Mouse (Mus musculus): ENCODE measurements around the gene Mpnd.
A peak's percentile ranks its signal among the peaks of the same experiment; 100 is the strongest.
"Not testable (repeated sequence)": the region's sequence is repeated elsewhere in the genome, so short reads cannot be mapped to it uniquely, and the experiment has no call there.

The Mpnd gene

DNA sequence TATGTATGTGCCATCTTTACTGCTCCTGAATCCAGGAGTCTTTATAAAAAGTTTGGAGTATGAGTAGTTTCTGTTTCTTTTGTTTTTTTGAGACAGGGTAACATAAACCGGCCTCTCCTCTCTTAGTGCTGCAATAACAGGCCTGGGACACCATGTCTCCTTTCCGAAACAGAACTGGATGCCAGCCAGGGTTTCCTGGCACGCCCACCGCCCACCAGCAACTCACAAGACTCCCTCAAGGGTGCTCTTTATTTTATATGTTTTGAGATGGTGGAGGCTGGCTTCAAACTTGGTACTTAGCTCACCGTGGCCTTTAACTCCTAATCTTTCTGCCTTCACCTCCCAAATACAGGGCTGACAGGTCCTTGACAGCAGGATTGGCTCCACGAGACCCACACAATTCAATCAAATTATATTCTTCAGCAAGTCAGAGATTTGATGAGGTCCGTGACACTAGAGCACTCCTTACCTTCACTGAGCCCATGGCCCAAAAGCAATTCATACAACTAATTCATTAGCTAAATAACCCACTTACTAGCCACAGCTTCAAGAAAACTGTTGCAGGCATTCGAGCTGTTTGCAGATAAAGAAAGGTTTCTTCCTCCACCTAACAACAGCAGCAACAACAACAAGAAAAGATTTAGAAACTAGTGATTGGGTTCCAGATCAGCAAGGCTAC is 33.2 kb downstream of the Mpnd start:
- DNase-seq (ENCODE audit: low spot score in 2 of 2): no peak

DNA sequence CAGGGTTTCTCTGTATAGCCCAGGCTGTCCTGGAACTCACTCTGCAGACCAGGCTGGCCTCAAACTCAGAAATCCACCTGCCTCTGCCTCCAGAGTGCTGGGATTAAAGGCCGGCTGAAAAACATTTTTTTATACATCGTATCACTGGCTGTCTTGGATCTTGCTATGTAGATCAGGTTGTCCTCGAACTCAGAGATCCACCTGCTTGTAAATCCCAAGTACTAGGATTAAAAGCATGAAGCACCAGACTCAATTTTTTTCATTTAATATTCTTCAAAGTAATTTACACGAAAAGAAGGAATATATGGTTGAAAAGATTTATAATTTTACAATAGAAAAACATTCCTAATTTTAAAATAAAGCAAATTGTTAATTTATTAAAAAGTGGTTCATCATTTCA is 33.8 kb downstream of the Mpnd start:
- DNase-seq (ENCODE audit: low spot score in 2 of 2): no peak

DNA sequence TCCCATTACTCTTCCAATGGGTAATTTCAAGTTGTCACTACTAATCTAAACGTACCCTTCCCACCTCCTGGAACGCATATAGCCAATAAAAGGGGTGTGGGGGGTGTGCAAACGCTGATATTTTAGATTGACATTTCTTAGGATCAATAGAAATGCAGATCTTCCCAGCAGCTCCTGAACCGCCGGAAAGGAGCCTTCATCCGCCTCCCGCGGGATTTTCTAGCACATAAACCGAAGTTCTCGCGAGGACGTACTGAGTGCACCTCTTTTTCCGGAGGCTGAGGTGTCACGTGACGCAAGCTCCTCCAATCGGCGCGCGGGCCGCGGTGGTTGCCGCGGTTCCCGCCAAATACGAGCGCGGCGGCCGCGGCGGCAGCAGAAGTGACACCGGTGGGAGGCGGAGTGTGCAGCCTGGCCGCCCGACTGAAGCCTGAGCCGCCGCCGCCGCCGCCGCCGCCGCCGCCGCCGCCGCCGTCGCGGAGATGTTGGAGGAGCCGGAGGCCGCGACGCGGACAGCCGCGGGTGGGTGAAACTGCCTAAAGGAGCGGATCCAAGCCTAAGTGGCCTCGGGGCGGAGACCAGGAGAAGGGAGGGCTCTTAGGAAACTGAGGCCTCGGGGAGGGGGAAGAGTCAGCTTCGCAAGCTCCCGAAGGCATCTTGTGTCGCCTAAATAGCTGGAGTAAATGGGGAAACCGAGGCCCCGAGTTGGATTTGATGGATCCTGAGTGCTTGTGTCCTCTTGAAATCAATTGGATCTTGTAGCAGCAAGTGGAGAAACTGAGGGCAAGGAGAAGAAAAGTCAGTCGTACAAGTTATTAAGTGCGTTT is 34.7 kb downstream of the Mpnd start, which contains the start of gene Chaf1a:
Gene Chaf1a (plus strand): TSS at position 410 of the 827 bp plus-strand sequence.
- DNase-seq (ENCODE audit: low spot score in 2 of 2): peak; percentile 97 to 98

DNA sequence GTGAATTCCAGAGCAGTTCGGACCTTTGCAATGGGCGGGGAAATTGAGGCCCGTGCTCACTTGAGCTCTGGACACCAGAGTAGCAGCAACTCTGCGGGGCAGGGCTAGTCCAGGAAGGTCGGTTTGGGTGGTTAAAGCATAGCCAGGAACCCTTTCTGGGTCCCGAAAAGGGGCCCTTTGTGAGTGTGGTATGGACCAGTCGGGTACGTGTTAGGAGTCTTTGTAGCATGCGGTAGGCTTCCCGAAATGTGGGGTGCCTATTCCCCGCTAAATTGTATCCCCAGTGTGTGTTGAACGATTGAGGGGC is 35.3 kb downstream of the Mpnd start:
- DNase-seq (ENCODE audit: low spot score in 2 of 2): no peak

DNA sequence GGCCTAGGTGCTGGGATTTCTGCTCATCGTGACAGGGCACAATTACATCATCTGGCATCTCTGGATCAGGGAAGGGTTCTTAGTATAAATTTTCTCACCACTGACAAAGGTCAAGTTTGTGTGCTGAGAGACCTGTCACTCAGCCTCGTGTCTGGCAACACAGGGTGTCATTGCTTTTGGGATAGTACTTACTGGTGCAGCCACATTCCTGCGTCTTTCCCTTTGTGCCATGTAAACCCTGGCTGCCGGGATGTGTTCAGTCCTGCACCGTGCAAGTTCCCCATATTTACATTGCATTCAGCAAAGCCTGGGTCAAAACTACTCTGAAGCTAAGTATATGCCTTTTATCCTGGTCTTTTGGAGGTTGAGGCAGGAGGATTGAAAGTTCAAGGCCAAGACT is 45.9 kb downstream of the Mpnd start:
- no peak for DNase-seq (ENCODE audit: low spot score in 2 of 2)

DNA sequence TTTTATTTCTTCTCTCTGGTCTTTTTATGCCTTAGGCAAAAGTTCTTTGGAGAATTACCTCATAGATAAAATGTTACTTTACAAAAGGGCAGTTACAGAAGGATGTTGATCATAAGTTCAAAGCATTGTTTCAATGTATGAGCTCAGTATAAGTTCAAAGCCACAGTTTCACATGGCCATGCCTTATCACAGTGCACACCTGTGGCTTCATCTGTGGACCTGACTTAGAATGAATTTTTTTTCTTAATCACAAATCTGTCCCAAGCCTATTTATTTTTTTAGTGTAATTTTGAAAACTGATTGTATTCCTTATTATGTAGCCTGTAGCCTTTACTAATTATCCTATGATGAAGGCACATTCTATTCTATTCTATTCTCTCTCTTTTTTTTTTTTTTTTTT is 49.4 kb downstream of the Mpnd start:
- no peak for DNase-seq (ENCODE audit: low spot score in 2 of 2)

DNA sequence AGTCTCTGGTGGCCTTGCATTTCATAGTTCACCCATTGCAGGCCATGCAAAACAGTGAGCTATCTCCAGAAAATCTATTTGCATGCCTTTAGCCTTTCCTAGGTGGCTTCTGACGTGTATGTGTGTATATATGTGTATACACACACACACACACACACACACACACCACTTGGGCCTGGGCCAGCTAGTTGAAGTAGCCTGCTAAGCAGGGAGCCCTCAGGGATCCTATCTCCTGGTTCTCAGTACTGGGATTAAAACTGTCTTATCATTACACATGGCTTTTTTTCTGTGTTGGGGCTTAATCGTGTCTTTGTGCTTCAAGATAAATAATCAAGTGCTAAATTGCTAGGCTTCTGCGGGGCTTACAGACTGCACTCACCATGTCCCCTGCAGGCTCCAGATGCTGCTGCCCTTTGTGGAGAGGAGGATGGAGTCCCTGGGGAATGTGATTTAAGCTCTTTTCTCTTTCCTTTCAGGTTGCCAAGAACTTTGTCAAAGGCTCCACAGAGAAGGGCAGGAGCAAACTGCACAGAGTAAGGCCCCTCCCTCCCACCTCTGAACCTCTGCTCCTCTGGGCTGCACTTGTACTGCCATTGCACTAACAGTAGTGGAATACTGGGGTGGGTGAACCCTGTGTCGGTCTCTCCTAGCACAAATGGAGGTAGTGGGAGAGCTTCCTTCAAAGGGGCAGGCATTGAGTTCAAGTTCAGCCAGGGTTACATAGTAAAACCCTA is 50.6 kb downstream of the Mpnd start:
- DNase-seq (ENCODE audit: low spot score in 2 of 2): no peak

DNA sequence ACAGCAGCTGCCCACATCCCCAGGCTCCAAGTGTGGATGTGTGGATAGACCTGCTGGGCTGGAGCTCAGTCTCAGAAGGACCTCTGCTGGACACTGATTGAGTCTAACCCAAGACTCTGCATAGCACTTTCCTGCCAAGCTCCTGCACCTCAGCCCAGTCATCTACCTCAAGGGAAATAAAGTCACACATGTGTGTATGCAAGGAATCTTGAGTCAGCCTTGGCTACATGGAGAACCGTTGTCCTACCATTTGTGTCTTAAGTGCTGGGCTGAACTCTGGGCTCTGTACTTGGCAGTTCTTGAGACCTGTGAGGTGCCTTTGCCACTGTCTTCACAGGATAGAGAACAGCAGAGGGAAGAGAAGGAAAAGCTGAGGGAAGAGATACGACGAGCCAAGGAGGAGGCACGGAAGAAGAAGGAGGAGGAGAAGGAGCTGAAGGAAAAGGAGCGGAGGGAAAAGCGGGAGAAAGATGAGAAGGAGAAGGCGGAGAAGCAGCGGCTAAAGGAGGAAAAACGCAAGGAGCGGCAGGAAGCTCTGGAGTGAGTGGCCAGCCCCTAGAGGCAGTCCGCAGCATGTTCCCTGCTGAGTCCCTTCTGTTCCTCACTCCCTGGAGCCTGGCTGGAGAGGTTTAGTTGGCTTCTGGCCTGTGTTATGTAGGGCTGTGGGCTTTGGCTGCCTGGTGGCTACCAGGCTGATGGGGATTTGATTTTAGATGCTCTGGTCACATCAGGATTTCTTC is 52.0 kb downstream of the Mpnd start:
- DNase-seq (ENCODE audit: low spot score in 2 of 2): no peak

DNA sequence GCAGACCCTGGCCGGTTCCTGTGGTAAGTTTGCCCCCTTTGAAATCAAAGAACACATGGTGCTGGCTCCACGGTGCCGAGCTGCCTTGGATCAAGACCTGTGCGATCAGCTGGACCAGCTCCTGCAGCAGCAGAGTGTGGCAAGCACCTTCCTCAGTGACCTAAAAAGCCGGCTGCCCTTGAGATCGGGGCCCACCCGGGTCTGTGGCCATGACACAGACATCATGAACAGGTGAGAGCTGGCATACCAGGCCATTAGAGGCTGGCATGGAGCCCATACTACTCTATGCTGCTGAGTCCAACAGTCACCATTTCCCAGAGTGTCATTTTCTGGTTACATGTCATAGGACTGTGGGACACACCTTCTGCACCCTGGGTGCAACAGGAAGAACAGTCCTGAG is 56.6 kb downstream of the Mpnd start:
- no peak for DNase-seq (ENCODE audit: low spot score in 2 of 2)

DNA sequence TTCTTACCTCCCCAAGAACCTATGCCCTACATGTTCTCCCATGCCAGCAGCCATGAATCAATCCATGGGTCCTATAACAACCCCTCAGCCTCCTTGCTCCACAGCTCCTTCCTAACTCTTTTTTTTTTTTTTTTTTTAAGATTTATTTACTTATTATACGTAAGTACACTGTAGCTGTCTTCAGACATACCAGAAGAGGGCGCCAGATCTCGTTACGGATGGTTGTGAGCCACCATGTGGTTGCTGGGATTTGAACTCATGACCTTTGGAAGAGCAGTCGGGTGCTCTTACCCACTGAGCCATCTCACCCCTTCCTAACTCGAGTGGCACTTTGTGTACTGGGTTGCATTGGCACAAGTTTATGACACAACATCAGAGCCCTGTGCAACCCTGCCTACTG is 60.2 kb downstream of the Mpnd start:
- not testable (repeated sequence) for DNase-seq (ENCODE audit: low spot score in 2 of 2)
